Mouse (Mus musculus): ENCODE data around the gene Rbbp6.

Gene Rbbp6

GRCm38 (mm10) chr7:122965386-122965785 lies at the start of gene Rbbp6:
Gene Rbbp6, plus strand, starts transcription at chr7:122965686.
- DNase-seq (ENCODE audit: low spot score): no peak

GRCm38 (mm10) chr7:122919728-122920582 lies 45.5 kb upstream of the Rbbp6 start:
- DNase-seq (ENCODE audit: low spot score): no peak

- no peak for DNase-seq (ENCODE audit: low spot score)
These were observed 43.9 kb upstream of the Rbbp6 start for GRCm38 (mm10) chr7:122921537-122921936.

GRCm38 (mm10) chr7:122924256-122924655 lies 41.2 kb upstream of the Rbbp6 start:
- DNase-seq (ENCODE audit: low spot score): no peak

GRCm38 (mm10) chr7:122930494-122930893 lies 35.0 kb upstream of the Rbbp6 start:
- no peak for DNase-seq (ENCODE audit: low spot score)

GRCm38 (mm10) chr7:122932171-122932570 lies 33.3 kb upstream of the Rbbp6 start:
- no peak for DNase-seq (ENCODE audit: low spot score)

- no peak for DNase-seq (ENCODE audit: low spot score)
These were observed 28.9 kb upstream of the Rbbp6 start for GRCm38 (mm10) chr7:122936626-122937025.

- DNase-seq (ENCODE audit: low spot score): no peak
These were observed 27.3 kb upstream of the Rbbp6 start for GRCm38 (mm10) chr7:122938197-122938596.

- no peak for DNase-seq (ENCODE audit: low spot score)
These were observed 26.3 kb upstream of the Rbbp6 start for GRCm38 (mm10) chr7:122939181-122939580.

- no peak for DNase-seq (ENCODE audit: low spot score)
These were observed 25.0 kb upstream of the Rbbp6 start for GRCm38 (mm10) chr7:122940371-122941075.

- no peak for DNase-seq (ENCODE audit: low spot score)
These were observed 23.4 kb upstream of the Rbbp6 start for GRCm38 (mm10) chr7:122942111-122942510.

GRCm38 (mm10) chr7:122945149-122945548 lies 20.3 kb upstream of the Rbbp6 start:
- peak; percentile 72 for DNase-seq (ENCODE audit: low spot score)

- DNase-seq (ENCODE audit: low spot score): no peak
These were observed 16.2 kb upstream of the Rbbp6 start for GRCm38 (mm10) chr7:122949268-122949667.

- DNase-seq (ENCODE audit: low spot score): no peak
These were observed 14.0 kb upstream of the Rbbp6 start for GRCm38 (mm10) chr7:122951464-122951863.

- no peak for DNase-seq (ENCODE audit: low spot score)
These were observed 13.4 kb upstream of the Rbbp6 start for GRCm38 (mm10) chr7:122952066-122952465.

- no peak for DNase-seq (ENCODE audit: low spot score)
These were observed 10.8 kb upstream of the Rbbp6 start for GRCm38 (mm10) chr7:122954451-122955225.

GRCm38 (mm10) chr7:122955226-122955955 lies 10.1 kb upstream of the Rbbp6 start:
- no peak for DNase-seq (ENCODE audit: low spot score)

GRCm38 (mm10) chr7:122968751-122969150 lies 3.3 kb downstream of the Rbbp6 start:
- DNase-seq (ENCODE audit: low spot score): no peak

- peak; percentile 95 for DNase-seq (ENCODE audit: low spot score)
These were observed 3.9 kb downstream of the Rbbp6 start for GRCm38 (mm10) chr7:122969231-122970032.

GRCm38 (mm10) chr7:122970119-122970781 lies 4.8 kb downstream of the Rbbp6 start:
- peak; percentile 83 for DNase-seq (ENCODE audit: low spot score)
